Mouse (Mus musculus) hindbrain, embryonic 15.5 days (tissue): Measurements from ENCODE around the gene Tmem248. TPM values are rescaled to one million over a fixed set of nuclear protein-coding genes. Genes with fewer than 3 reads are reported as not detected.

ENCODE experiments used
- ATAC-seq: fragments of 200-750 bp; cut with Nextera tagmentation; 2 replicates; pipeline ENCODE4 v1.8.0; 2017; ENCODE audit warnings: low read depth, moderate number of reproducible peaks, moderate TSS enrichment; ENCODE audit not compliant: low FRiP score
- H3K27ac ChIP-seq: fragments of 300-500 bp; sonication (generic); replicated peaks from 2 replicates; pipeline ENCODE4 v1.5.1; 2015; ENCODE audit warnings: mild to moderate bottlenecking, inconsistent platforms
- H3K27me3 ChIP-seq: fragments of 300-500 bp; sonication (generic); 2 replicates; pipeline ENCODE4 v1.6.1; 2015; ENCODE audit warnings: control low read depth, inconsistent platforms
- H3K36me3 ChIP-seq: fragments of 300-500 bp; sonication (generic); 2 replicates; pipeline ENCODE4 v1.6.1; 2015; ENCODE audit warnings: control low read depth, inconsistent platforms
- H3K4me1 ChIP-seq: fragments of 300-500 bp; sonication (generic); replicated peaks from 2 replicates; pipeline ENCODE4 v1.6.1; 2015; ENCODE audit warnings: control low read depth, inconsistent platforms
- H3K4me2 ChIP-seq: fragments of 300-500 bp; sonication (generic); 2 replicates; pipeline ENCODE4 v1.6.1; 2015; ENCODE audit warnings: moderate library complexity, mild to moderate bottlenecking, inconsistent platforms
- H3K4me3 ChIP-seq: fragments of 300-500 bp; sonication (generic); 2 replicates; pipeline ENCODE4 v1.5.1; 2015; ENCODE audit warnings: mild to moderate bottlenecking, inconsistent platforms
- H3K9ac ChIP-seq: fragments of 300-500 bp; sonication (generic); 2 replicates; pipeline ENCODE4 v1.6.1; 2015; ENCODE audit warnings: inconsistent platforms
- H3K9me3 ChIP-seq: fragments of 300-500 bp; sonication (generic); 2 replicates; pipeline ENCODE4 v1.6.1; 2016; ENCODE audit warnings: control low read depth, inconsistent platforms
- WGBS: fragments of 180-500 bp; shearing (Covaris S2); methylation state at CpG from one replicate; pipeline ENCODE4 v1.1.7; 2015; 5-methylcytosine and 5-hydroxymethylcytosine counted together
- polyA plus RNA-seq: library from polyadenylated mRNA; unstranded; fragments of >200 nt; fragmentation: Nextera tagmentation; extraction: Ambion mirVana; gene quantifications from 2 replicates; pipeline ENCODE4 v1.2.1, GENCODE M21; 2015

Gene Tmem248
- polyA plus RNA-seq, 1 experiment from 2014 or later: 26.2 TPM

GRCm38 (mm10) chr5:130267316-130267715 is 50.4 kb downstream of the Tmem248 start:
- H3K4me2 ChIP-seq: no peak overlapping the region
- H3K36me3 ChIP-seq: peaks cover 26% of the 10 kb centered on the region; the same call in 1 of the 2 replicates
- 89% methylated on average over 1 of the region's 1 CpGs for WGBS

GRCm38 (mm10) chr5:130268976-130269375 is 52.1 kb downstream of the Tmem248 start:
- no peak for ATAC-seq
- no peak overlapping the region for H3K27ac ChIP-seq
- 82% methylated on average over 11 of the region's 11 CpGs for WGBS
- no peak overlapping the region for H3K4me3 ChIP-seq
- no peak overlapping the region for H3K9ac ChIP-seq
- H3K27me3 ChIP-seq: no peaks in the 10 kb centered on the region
- H3K9me3 ChIP-seq: no peaks in the 10 kb centered on the region
- H3K36me3 ChIP-seq: peaks cover 26% of the 10 kb centered on the region; the same call in 1 of the 2 replicates
- H3K4me2 ChIP-seq: no peak overlapping the region
- no peaks in the 10 kb centered on the region for H3K4me1 ChIP-seq

More at GRCm38 (mm10) chr5:130267316-130267715, 50.4 kb downstream of the Tmem248 start:
- no peaks in the 10 kb centered on the region for H3K9me3 ChIP-seq
- H3K9ac ChIP-seq: no peak overlapping the region
- no peaks in the 10 kb centered on the region for H3K27me3 ChIP-seq
- ATAC-seq: no peak
- no peaks in the 10 kb centered on the region for H3K4me1 ChIP-seq
- no peak overlapping the region for H3K4me3 ChIP-seq
- H3K27ac ChIP-seq: no peak overlapping the region

- Histone ChIP-seq H3K4me3 (no peak overlapping the region), H3K27me3 (no peaks in the 10 kb centered on the region), H3K27ac (no peak overlapping the region), H3K4me1 (no peaks in the 10 kb centered on the region), H3K9ac (no peak overlapping the region), H3K4me2 (no peak overlapping the region), H3K36me3 (peaks cover 25% of the 10 kb centered on the region; the same call in 1 of the 2 replicates), H3K9me3 (no peaks in the 10 kb centered on the region)
- ATAC-seq: no peak
- WGBS: 97% methylated on average over 1 of the region's 1 CpGs
Measured at GRCm38 (mm10) chr5:130272344-130272743, 55.5 kb downstream of the Tmem248 start.

GRCm38 (mm10) chr5:130273046-130273445 is 56.2 kb downstream of the Tmem248 start:
- WGBS: 89% methylated on average over 6 of the region's 6 CpGs
- no peak for ATAC-seq

GRCm38 (mm10) chr5:130275509-130275908 is 58.6 kb downstream of the Tmem248 start:
- Histone ChIP-seq H3K9ac (no peak overlapping the region), H3K27ac (no peak overlapping the region), H3K4me3 (no peak overlapping the region), H3K4me2 (no peak overlapping the region), H3K9me3 (no peaks in the 10 kb centered on the region), H3K4me1 (no peaks in the 10 kb centered on the region), H3K36me3 (peaks cover 34% of the 10 kb centered on the region), H3K27me3 (no peaks in the 10 kb centered on the region)
- WGBS: 52% methylated on average over 4 of the region's 4 CpGs
- ATAC-seq: no peak

More at GRCm38 (mm10) chr5:130273046-130273445, 56.2 kb downstream of the Tmem248 start:
- H3K4me3 ChIP-seq: no peak overlapping the region
- H3K9me3 ChIP-seq: no peaks in the 10 kb centered on the region
- H3K27ac ChIP-seq: no peak overlapping the region
- H3K9ac ChIP-seq: no peak overlapping the region
- no peak overlapping the region for H3K4me2 ChIP-seq
- H3K4me1 ChIP-seq: no peaks in the 10 kb centered on the region
- H3K36me3 ChIP-seq: peaks cover 25% of the 10 kb centered on the region
- H3K27me3 ChIP-seq: no peaks in the 10 kb centered on the region

- no peaks in the 10 kb centered on the region for H3K9me3 ChIP-seq
- no peak overlapping the region for H3K4me3 ChIP-seq
- H3K9ac ChIP-seq: no peak overlapping the region
- peaks cover 35% of the 10 kb centered on the region for H3K36me3 ChIP-seq
- H3K27ac ChIP-seq: no peak overlapping the region
- no peaks in the 10 kb centered on the region for H3K27me3 ChIP-seq
- no peak for ATAC-seq
- 78% methylated on average over 7 of the region's 7 CpGs for WGBS
- H3K4me1 ChIP-seq: no peaks in the 10 kb centered on the region
- H3K4me2 ChIP-seq: no peak overlapping the region
Measured at GRCm38 (mm10) chr5:130278011-130278472, 61.2 kb downstream of the Tmem248 start.

- no peak overlapping the region for H3K4me3 ChIP-seq
- no peaks in the 10 kb centered on the region for H3K4me1 ChIP-seq
- H3K9ac ChIP-seq: no peak overlapping the region
- no peak for ATAC-seq
- WGBS: 97% methylated on average over 9 of the region's 9 CpGs
- peaks cover 28% of the 10 kb centered on the region for H3K36me3 ChIP-seq
- no peaks in the 10 kb centered on the region for H3K9me3 ChIP-seq
- no peak overlapping the region for H3K27ac ChIP-seq
- H3K4me2 ChIP-seq: no peak overlapping the region
- H3K27me3 ChIP-seq: no peaks in the 10 kb centered on the region
Measured at GRCm38 (mm10) chr5:130283079-130283732, 66.3 kb downstream of the Tmem248 start.

- H3K36me3 ChIP-seq: peaks cover 21% of the 10 kb centered on the region
- no peak overlapping the region for H3K27ac ChIP-seq
- H3K9ac ChIP-seq: no peak overlapping the region
- H3K4me2 ChIP-seq: no peak overlapping the region
- H3K4me1 ChIP-seq: no peaks in the 10 kb centered on the region; the same call in 1 of the 2 replicates
- WGBS: 96% methylated on average over 7 of the region's 7 CpGs
- H3K27me3 ChIP-seq: no peaks in the 10 kb centered on the region
- no peaks in the 10 kb centered on the region for H3K9me3 ChIP-seq
- H3K4me3 ChIP-seq: no peak overlapping the region
- no peak for ATAC-seq
Measured at GRCm38 (mm10) chr5:130288106-130288505, 71.2 kb downstream of the Tmem248 start.

- WGBS: 98% methylated on average over 6 of the region's 6 CpGs
- Histone ChIP-seq H3K4me3 (no peak overlapping the region), H3K9ac (no peak overlapping the region), H3K4me1 (no peaks in the 10 kb centered on the region; the same call in 1 of the 2 replicates), H3K27me3 (no peaks in the 10 kb centered on the region), H3K4me2 (no peak overlapping the region), H3K9me3 (no peaks in the 10 kb centered on the region), H3K36me3 (peaks cover 14% of the 10 kb centered on the region), H3K27ac (no peak overlapping the region)
- ATAC-seq: no peak
Measured at GRCm38 (mm10) chr5:130290242-130290641, 73.4 kb downstream of the Tmem248 start.

- WGBS: 93% methylated on average over 12 of the region's 12 CpGs
- H3K27me3 ChIP-seq: no peaks in the 10 kb centered on the region
- no peak for ATAC-seq
- H3K4me3 ChIP-seq: no peak overlapping the region
- H3K4me2 ChIP-seq: no peak overlapping the region
- H3K36me3 ChIP-seq: peaks cover 14% of the 10 kb centered on the region
- H3K9ac ChIP-seq: no peak overlapping the region
- H3K9me3 ChIP-seq: no peaks in the 10 kb centered on the region
- H3K27ac ChIP-seq: no peak overlapping the region
- H3K4me1 ChIP-seq: no peaks in the 10 kb centered on the region; the same call in 1 of the 2 replicates
Measured at GRCm38 (mm10) chr5:130290775-130291174, 73.9 kb downstream of the Tmem248 start.

- H3K27me3 ChIP-seq: no peaks in the 10 kb centered on the region
- no peak overlapping the region for H3K4me3 ChIP-seq
- no peak overlapping the region for H3K4me2 ChIP-seq
- ATAC-seq: no peak
- 76% methylated on average over 4 of the region's 4 CpGs for WGBS
- peaks cover 28% of the 10 kb centered on the region for H3K36me3 ChIP-seq
- H3K9ac ChIP-seq: no peak overlapping the region
- H3K4me1 ChIP-seq: no peaks in the 10 kb centered on the region; the same call in 1 of the 2 replicates
- no peak overlapping the region for H3K27ac ChIP-seq
- no peaks in the 10 kb centered on the region for H3K9me3 ChIP-seq
Measured at GRCm38 (mm10) chr5:130292976-130293375, 76.1 kb downstream of the Tmem248 start.
